Mouse (Mus musculus) yolk sac, embryonic 10.5 days (tissue): ENCODE measurements around the gene Gm10272.
"Not testable (repeated sequence)": the region's sequence is repeated elsewhere in the genome, so short reads cannot be mapped to it uniquely, and the experiment has no call there.

Source experiments
- DNase-seq: peaks from one replicate; pipeline ENCODE4 v3.0.0-alpha.2; 2017; ENCODE audit warnings: low spot score

Gm10272 gene

DNA sequence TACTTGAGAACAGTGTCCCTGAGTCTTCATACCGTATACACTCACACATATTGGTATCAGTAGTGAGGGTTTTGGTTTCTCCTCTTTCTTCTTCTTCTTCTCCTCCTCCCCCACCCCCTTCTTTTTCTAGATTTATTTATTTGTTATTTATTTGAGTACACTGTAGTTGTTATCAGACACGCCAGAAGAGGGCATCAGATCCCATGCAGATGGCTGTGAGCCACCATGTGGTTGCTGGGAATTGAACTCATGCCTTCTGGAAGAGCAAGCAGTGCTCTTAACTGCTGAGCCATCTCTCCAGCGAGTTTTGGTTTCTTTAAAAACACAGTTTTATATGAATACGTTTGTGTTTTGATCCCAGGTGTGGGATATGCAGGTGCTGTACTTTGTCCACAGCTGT is 21.9 kb downstream of the Gm10272 start:
- no peak for DNase-seq

DNA sequence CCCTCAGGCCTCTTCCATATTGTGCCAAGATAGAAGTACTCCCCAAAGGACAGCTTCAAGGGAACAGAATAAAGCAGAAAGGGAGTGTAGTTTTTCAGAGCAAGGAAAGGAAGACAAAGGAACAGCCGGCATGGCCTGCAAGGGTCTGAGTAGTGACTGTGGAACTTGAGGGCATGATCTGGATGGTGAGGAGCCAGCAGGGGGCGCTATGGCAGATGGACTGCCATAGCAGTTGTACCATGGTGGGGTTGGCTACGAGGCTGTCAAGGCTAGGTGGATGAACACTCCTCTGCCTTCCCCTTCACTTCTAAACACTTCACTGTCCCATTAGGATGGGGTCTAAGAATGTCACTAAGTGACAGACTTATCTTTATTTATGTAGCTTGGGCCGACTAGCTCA is 22.8 kb downstream of the Gm10272 start:
- DNase-seq = no peak

DNA sequence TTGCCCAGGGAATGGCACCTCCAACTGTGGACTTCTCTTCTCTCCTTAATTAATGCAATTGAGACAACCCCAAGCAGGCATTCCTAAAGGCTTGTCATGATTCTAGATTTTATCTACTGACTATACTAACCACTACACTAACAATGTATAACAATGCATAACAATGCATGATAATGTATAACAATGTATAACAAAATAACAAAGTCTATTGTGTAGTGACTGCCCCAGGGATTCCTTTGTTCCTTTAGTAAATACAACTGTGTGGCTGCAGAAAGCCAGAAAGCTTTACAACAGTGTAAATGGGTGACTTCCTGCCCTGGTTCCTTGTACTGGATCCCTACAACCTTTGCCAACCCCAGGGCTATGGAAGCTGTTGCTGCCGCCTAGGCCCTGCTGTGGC is 29.5 kb downstream of the Gm10272 start:
- DNase-seq = no peak

DNA sequence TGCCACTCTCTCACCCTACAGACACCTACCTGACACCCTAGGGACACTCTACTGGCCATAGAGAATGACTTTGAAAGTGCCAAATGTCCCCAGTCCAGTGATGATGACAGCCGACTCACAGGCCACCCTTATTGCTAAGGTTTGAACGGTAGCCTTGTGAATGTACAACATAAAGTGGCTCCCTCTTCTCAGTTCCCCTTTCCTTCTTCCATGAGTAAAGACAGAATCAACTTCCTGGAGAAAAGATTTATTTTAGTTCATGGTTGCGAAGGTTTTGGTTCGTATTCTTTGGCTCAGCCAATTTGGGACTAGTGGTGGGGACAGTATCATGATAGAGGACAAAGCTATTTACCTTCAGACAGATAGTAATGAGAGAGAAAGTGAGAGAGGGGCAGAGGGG is 32.5 kb downstream of the Gm10272 start:
- DNase-seq = no peak

DNA sequence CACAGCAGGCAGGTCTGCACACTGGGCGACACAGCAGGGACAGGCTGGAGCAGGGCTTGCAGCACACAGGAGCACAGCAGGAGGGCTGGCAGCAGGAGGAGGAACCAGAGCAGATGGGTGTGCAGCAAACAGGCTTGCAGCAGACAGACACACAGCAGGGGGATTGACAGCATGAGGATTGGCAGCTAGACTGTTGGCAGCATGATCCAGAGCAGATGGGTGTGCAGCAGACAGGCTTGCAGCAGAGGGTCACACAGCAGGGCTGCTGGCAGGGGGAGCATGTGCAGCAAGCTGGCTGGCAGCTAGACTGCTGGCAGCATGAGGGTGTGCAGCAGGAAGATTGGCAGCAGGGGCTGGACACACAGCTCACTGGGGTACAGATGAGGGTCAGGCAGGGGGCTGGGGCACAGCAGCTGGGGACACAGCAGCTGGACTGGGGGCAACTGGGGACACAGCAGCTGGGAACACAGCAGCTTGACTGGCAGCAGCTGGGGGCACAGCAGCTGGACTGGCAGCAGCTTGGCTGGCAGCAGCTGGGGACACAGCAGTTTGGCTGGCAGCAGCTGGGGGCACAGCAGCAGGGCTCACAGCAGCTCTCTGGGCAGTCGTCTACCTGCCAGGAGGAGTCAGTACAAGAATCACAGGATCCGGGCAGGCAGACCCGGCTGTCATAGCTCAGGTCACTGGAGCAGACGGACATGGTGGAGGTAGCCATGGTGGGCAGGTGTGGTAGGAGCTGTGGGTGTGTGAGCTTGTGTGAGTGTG is 35.7 kb downstream of the Gm10272 start, which contains the start of gene Gm18596:
Gene Gm18596 (minus strand): TSS at position 715 of the 765 bp plus-strand sequence.
- DNase-seq = not testable (repeated sequence)

DNA sequence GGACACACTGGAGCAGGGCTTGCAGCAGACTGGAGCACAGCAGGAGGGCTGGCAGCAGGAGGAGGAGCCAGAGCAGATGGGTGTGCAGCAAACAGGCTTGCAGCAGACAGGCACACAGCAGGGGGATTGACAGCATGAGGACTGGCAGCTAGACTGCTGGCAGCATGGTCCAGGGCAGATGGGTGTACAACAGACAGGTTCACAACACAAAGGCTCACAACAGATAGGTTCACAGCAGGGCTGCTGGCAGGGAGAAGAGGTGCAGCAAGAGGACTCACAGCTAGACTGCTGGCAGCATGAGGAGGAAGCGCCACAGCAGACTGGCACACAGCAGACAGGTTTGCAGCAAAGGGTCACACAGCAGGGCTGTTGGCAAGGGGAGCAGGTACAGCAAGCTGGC is 44.3 kb downstream of the Gm10272 start:
- not testable (repeated sequence) for DNase-seq

DNA sequence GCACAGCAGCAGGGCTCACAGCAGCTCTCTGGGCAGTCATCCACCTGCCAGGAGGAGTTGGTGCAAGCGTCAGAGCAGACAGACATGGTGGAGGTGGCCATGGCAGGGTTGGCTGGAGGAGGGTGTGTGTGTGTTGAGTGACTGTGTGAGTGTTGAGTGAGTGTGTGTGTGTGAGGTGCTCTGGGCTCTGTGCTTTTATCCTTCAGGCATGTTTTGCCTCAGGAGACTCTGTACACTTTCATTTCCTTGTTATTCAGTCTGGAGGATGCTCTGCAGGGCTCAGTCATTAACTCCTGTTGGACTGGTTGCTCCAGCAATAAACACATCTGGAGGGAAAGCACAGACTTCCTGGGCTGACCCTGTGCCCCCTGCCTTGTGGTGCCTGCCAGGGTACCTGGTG is 44.8 kb downstream of the Gm10272 start, which contains the start of gene Gm9736:
Gene Gm9736 (minus strand): TSS at position 101 of the 400 bp plus-strand sequence.
- DNase-seq = not testable (repeated sequence)

DNA sequence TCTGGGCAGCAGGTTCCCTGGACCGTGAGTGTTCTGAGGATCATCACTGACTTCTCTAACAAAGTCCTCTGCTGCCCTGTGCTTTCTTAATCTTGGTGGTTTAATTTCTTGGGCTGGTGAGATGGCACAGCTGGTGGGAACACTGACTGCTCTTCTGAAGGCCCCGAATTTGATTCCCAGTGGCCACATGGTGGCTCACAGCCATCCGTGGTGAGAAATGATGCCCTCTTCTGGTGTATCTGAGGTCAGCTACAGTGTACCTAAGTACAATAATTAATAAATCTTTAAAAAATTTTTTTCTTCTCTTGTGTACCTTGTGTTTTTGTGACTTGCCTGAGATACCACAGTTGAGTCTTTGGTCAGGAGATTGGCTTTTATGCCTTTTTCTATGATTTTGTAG is 45.9 kb downstream of the Gm10272 start:
- not testable (repeated sequence) for DNase-seq

DNA sequence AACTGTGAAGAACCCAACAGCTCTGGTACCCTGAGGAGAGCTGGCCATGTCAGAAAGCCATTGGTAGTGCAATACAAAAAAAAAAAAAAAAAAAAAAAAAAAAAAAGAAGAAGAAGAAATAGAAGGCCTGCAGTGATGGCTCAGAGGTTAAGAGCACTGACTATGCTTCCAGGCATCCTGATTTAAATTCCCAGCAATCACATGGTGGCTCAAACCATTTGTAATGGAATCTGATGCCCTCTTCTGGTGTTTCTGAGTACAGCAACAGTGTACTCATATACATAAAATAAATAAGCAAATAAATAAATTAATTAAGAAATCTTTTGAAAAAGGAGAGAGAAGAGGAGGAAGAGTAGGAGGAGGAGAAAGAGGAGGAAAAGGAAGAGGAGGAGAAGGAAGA is 47.0 kb downstream of the Gm10272 start:
- no peak for DNase-seq
